Mouse (Mus musculus): ENCODE data around the gene Gm45062. TPM values are rescaled to one million over a fixed set of nuclear protein-coding genes. Genes with fewer than 3 reads are reported as not detected.

Gene Gm45062
- 14.5 and 21.9 TPM in 2 replicates for polyA plus RNA-seq (2014; fragmentation: Nextera tagmentation; extraction: Ambion mirVana)

DNA sequence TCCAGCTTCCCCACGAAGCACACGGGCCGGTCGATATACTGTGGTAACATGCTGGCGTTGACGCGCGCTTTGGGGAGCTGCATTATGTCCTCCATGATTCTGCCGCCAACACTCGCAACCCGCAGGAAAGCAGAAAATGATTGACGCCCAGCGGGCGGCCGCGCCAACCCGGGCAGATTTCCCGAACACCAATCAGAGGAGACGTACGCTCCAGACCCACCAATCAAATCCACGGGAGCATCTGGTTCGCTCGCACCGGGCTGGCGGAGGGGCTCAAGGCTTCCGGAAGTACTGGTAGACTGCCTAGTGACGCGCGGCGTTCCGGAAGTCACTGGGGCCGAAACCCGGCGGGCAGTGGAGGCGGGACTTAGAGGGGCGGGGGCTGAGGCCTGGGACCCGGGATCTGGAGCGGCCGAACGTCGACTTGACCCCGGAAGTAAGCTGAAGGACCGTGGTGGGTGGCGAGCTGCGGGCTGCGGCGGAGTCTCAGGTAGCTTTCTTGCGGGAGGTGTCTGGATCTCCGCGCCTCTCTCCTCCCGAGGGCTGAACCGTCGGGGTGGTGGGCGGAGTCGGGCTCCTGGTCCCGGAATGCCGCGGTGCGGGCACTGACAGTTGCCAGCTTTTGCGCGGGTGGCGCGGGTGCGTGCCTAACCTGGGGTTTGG is at the start of gene Gm45062, which contains the start of the genes Rpa3 and Umad1:
TSS of gene Gm45062 (plus strand) at position 447 of the 663 bp plus-strand sequence.
TSS of gene Rpa3 (minus strand) at position 170 of the 663 bp plus-strand sequence.
TSS of gene Umad1 (plus strand) at position 285 of the 663 bp plus-strand sequence.
- DNase-seq (ENCODE audit: low spot score) (peak; percentile 95), ATAC-seq (ENCODE audit: low FRiP score) (peak; percentile 100)
- no peaks in the 10 kb centered on the region; the same call in 1 of the 2 replicates for H3K4me1 ChIP-seq (replicated peaks; ENCODE audit: control insufficient read depth, insufficient read depth, low read length)
- peak within 1 kb of the TSS; percentile 79 for H3K9ac ChIP-seq (ENCODE audit: low read depth, low read length)
- peak within 1 kb of the TSS; percentile 59 for H3K4me3 ChIP-seq (ENCODE audit: low read depth, low read length)
- H3K27me3 ChIP-seq (ENCODE audit: control insufficient read depth, insufficient read depth, low read length) = no peaks in the 10 kb centered on the region
- H3K27ac ChIP-seq (ENCODE audit: low read depth, low read length) = peak within 1 kb of the TSS; percentile 56
- under 1% methylated on average over 58 of the region's 64 CpGs for WGBS
- no peaks in the 10 kb centered on the region for H3K36me3 ChIP-seq (ENCODE audit: control insufficient read depth, insufficient read depth, low read length)
- peak within 1 kb of the TSS; percentile 95 for H3K4me2 ChIP-seq (replicated peaks; ENCODE audit: low read depth, low read length)
- no peaks in the 10 kb centered on the region for H3K9me3 ChIP-seq (ENCODE audit: control insufficient read depth, low read length)

- no peaks in the 10 kb centered on the region for H3K4me1 ChIP-seq (replicated peaks; ENCODE audit: control insufficient read depth, insufficient read depth, low read length)
- ATAC-seq (ENCODE audit: low FRiP score) = peak; percentile 3; the same call in 1 of the 2 replicates
- H3K27ac ChIP-seq (ENCODE audit: low read depth, low read length) = peak overlapping the region; percentile 86; the same call in 1 of the 2 replicates
- no peaks in the 10 kb centered on the region for H3K36me3 ChIP-seq (ENCODE audit: control insufficient read depth, insufficient read depth, low read length)
- H3K27me3 ChIP-seq (ENCODE audit: control insufficient read depth, insufficient read depth, low read length) = no peaks in the 10 kb centered on the region
- DNase-seq (ENCODE audit: low spot score) = no peak
- peak overlapping the region; percentile 74 for H3K4me3 ChIP-seq (ENCODE audit: low read depth, low read length)
- WGBS = 12% methylated on average over 10 of the region's 10 CpGs
- H3K4me2 ChIP-seq (replicated peaks; ENCODE audit: low read depth, low read length) = peak overlapping the region; percentile 41
- H3K9ac ChIP-seq (ENCODE audit: low read depth, low read length) = peak overlapping the region; percentile 85
- H3K9me3 ChIP-seq (ENCODE audit: control insufficient read depth, low read length) = no peaks in the 10 kb centered on the region
These were observed 49.4 kb upstream of the Gm45062 start for GRCm38 (mm10) chr6:8209866-8210186.

DNA sequence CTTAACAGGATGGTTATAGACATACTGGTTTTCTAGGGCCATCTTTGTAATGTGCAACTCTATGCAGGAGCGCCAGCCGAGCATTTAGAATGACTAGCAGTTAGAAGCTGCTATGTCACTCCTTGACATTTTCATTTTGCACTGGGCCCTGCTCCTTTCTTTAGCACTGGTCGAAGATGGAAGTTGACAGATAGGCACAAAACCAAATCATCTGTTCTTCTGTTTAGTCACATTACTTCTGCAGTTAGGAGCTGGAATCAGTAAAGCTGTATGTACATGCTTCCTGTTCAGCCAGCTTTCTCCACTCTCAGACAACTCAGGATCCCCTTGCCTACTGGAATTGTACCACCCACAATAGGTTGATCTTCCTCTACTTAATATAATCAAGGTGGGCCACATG is 48.6 kb upstream of the Gm45062 start:
- no peak overlapping the region for H3K9ac ChIP-seq (ENCODE audit: low read depth, low read length)
- no peaks in the 10 kb centered on the region for H3K9me3 ChIP-seq (ENCODE audit: control insufficient read depth, low read length)
- ATAC-seq (ENCODE audit: low FRiP score) (no peak), DNase-seq (ENCODE audit: low spot score) (peak; percentile 8)
- H3K27me3 ChIP-seq (ENCODE audit: control insufficient read depth, insufficient read depth, low read length) = no peaks in the 10 kb centered on the region
- H3K4me2 ChIP-seq (replicated peaks; ENCODE audit: low read depth, low read length) = no peak overlapping the region
- WGBS = 84% methylated on average over 3 of the region's 3 CpGs
- no peaks in the 10 kb centered on the region for H3K36me3 ChIP-seq (ENCODE audit: control insufficient read depth, insufficient read depth, low read length)
- H3K4me1 ChIP-seq (replicated peaks; ENCODE audit: control insufficient read depth, insufficient read depth, low read length) = no peaks in the 10 kb centered on the region
- no peak overlapping the region for H3K27ac ChIP-seq (ENCODE audit: low read depth, low read length)
- H3K4me3 ChIP-seq (ENCODE audit: low read depth, low read length) = no peak overlapping the region

- Histone ChIP-seq H3K27ac (ENCODE audit: low read depth, low read length) (no peak overlapping the region), H3K4me1 (replicated peaks; ENCODE audit: control insufficient read depth, insufficient read depth, low read length) (no peaks in the 10 kb centered on the region), H3K27me3 (ENCODE audit: control insufficient read depth, insufficient read depth, low read length) (no peaks in the 10 kb centered on the region), H3K4me3 (ENCODE audit: low read depth, low read length) (no peak overlapping the region), H3K9ac (ENCODE audit: low read depth, low read length) (no peak overlapping the region), H3K9me3 (ENCODE audit: control insufficient read depth, low read length) (no peaks in the 10 kb centered on the region), H3K36me3 (ENCODE audit: control insufficient read depth, insufficient read depth, low read length) (peaks cover under 1% of the 10 kb centered on the region; the same call in 1 of the 2 replicates), H3K4me2 (replicated peaks; ENCODE audit: low read depth, low read length) (no peak overlapping the region)
- DNase-seq (ENCODE audit: low spot score) = no peak
- WGBS = 89% methylated on average over 3 of the region's 3 CpGs
- ATAC-seq (ENCODE audit: low FRiP score) = no peak
These were observed 32.2 kb upstream of the Gm45062 start for GRCm38 (mm10) chr6:8227035-8227434.

GRCm38 (mm10) chr6:8228596-8228995 is 30.7 kb upstream of the Gm45062 start:
- ATAC-seq (ENCODE audit: low FRiP score) = no peak
- Histone ChIP-seq H3K4me1 (replicated peaks; ENCODE audit: control insufficient read depth, insufficient read depth, low read length) (no peaks in the 10 kb centered on the region), H3K27ac (ENCODE audit: low read depth, low read length) (no peak overlapping the region), H3K9ac (ENCODE audit: low read depth, low read length) (no peak overlapping the region), H3K27me3 (ENCODE audit: control insufficient read depth, insufficient read depth, low read length) (no peaks in the 10 kb centered on the region), H3K9me3 (ENCODE audit: control insufficient read depth, low read length) (no peaks in the 10 kb centered on the region), H3K36me3 (ENCODE audit: control insufficient read depth, insufficient read depth, low read length) (no peaks in the 10 kb centered on the region), H3K4me3 (ENCODE audit: low read depth, low read length) (no peak overlapping the region), H3K4me2 (replicated peaks; ENCODE audit: low read depth, low read length) (no peak overlapping the region)
- no peak for DNase-seq (ENCODE audit: low spot score)
- 90% methylated on average over 3 of the region's 3 CpGs for WGBS

GRCm38 (mm10) chr6:8258316-8258715 is 934 bp upstream of the Gm45062 start:
- Histone ChIP-seq H3K36me3 (ENCODE audit: control insufficient read depth, insufficient read depth, low read length) (no peaks in the 10 kb centered on the region), H3K9me3 (ENCODE audit: control insufficient read depth, low read length) (no peaks in the 10 kb centered on the region), H3K9ac (ENCODE audit: low read depth, low read length) (peak overlapping the region; percentile 79), H3K4me3 (ENCODE audit: low read depth, low read length) (peak overlapping the region; percentile 59), H3K27me3 (ENCODE audit: control insufficient read depth, insufficient read depth, low read length) (no peaks in the 10 kb centered on the region), H3K4me2 (replicated peaks; ENCODE audit: low read depth, low read length) (peak overlapping the region; percentile 58), H3K4me1 (replicated peaks; ENCODE audit: control insufficient read depth, insufficient read depth, low read length) (no peaks in the 10 kb centered on the region; the same call in 1 of the 2 replicates), H3K27ac (ENCODE audit: low read depth, low read length) (no peak overlapping the region; the same call in 1 of the 2 replicates)
- DNase-seq (ENCODE audit: low spot score) = peak; percentile 2
- WGBS = 10% methylated on average over 6 of the region's 6 CpGs
- no peak for ATAC-seq (ENCODE audit: low FRiP score)

- no peak for DNase-seq (ENCODE audit: low spot score)
- no peaks in the 10 kb centered on the region for H3K36me3 ChIP-seq (ENCODE audit: control insufficient read depth, insufficient read depth, low read length)
- H3K27ac ChIP-seq (ENCODE audit: low read depth, low read length) = 0 out of 2 replicates have a peak overlapping the region, but pooled peaks have one; percentile 19
- no peaks in the 10 kb centered on the region; the same call in 1 of the 2 replicates for H3K4me1 ChIP-seq (replicated peaks; ENCODE audit: control insufficient read depth, insufficient read depth, low read length)
- H3K4me2 ChIP-seq (replicated peaks; ENCODE audit: low read depth, low read length) = peak overlapping the region; percentile 95
- ATAC-seq (ENCODE audit: low FRiP score) = no peak; the same call in 1 of the 2 replicates
- H3K9ac ChIP-seq (ENCODE audit: low read depth, low read length) = peak overlapping the region; percentile 59
- WGBS = 1% methylated on average over 8 of the region's 8 CpGs
- H3K9me3 ChIP-seq (ENCODE audit: control insufficient read depth, low read length) = no peaks in the 10 kb centered on the region
- peak overlapping the region; percentile 59 for H3K4me3 ChIP-seq (ENCODE audit: low read depth, low read length)
- no peaks in the 10 kb centered on the region for H3K27me3 ChIP-seq (ENCODE audit: control insufficient read depth, insufficient read depth, low read length)
These were observed 406 bp downstream of the Gm45062 start for GRCm38 (mm10) chr6:8259667-8260044.

DNA sequence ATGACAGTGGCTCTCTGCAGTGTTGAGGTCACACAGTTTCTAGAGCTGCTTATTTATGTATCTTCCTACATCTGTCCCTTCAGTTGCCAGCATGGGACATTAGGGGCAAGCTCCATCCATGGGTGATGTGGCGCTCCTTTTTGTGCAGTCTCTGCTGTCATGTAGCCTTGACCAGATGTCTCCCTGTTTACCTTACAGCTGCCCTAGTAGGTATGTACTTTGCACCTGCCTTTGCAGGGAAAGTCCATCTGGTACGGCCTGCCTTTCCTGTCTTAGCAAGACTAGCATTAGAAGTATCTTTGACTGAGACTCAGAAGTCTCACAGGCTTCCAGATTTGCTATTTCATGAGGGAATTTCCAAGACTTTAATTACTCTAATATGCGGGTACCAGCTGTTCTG is 11.8 kb downstream of the Gm45062 start:
- no peak for DNase-seq (ENCODE audit: low spot score)
- ATAC-seq (ENCODE audit: low FRiP score) = no peak
- Histone ChIP-seq H3K27ac (ENCODE audit: low read depth, low read length) (no peak overlapping the region), H3K27me3 (ENCODE audit: control insufficient read depth, insufficient read depth, low read length) (no peaks in the 10 kb centered on the region), H3K9me3 (ENCODE audit: control insufficient read depth, low read length) (no peaks in the 10 kb centered on the region), H3K36me3 (ENCODE audit: control insufficient read depth, insufficient read depth, low read length) (no peaks in the 10 kb centered on the region), H3K4me2 (replicated peaks; ENCODE audit: low read depth, low read length) (no peak overlapping the region), H3K4me1 (replicated peaks; ENCODE audit: control insufficient read depth, insufficient read depth, low read length) (no peaks in the 10 kb centered on the region), H3K4me3 (ENCODE audit: low read depth, low read length) (no peak overlapping the region), H3K9ac (ENCODE audit: low read depth, low read length) (no peak overlapping the region)
- WGBS = 89% methylated on average over 3 of the region's 3 CpGs

All from hindbrain, embryonic 11.5 days (tissue).